In the genomic region with DNA sequence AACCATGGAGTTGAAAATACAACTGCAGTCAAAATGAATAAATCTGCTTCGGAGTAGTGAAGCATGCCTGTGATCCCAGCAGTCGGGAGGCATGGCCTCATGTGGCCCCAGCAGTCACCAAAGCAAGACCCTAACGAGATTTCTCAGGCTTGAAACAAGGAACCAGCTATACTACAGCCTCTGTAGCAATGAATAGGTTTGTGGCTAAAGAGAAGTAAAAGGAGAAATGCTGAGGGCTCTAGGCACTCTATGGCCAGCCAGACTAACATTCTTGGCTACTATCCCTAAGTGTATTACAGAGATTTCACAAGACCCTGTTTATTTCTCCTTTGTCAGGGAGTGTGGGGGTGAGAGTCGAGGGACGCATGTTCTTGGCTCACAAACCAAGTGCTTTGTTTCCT, we compare ENCODE assay signal across 12 mouse cellular contexts.
A peak's percentile ranks its signal among the peaks of the same experiment; 100 is the strongest.
DNase-seq lines count a peak whose midpoint lies in the region; ATAC-seq and TF ChIP-seq lines count a peak whose summit lies in the region.
"Had no signal": no experiment of that assay in that cellular context is flagged by ENCODE, and none has a peak within 500 bp of the region (broad histone marks: within the 10 kb centered on the region; RNA-seq: fewer than 3 reads in every experiment).

No protein-coding gene starts in this region.

- H3K4me3 ChIP-seq in lung, embryonic 15.5 days = no peak overlapping the region
- H3K4me3 ChIP-seq in gastrocnemius, adult 2 months = no peak overlapping the region
- H3K4me3 ChIP-seq: hindbrain, embryonic 13.5 days; neural tube, embryonic 12.5 days had no signal

- H3K27ac ChIP-seq in lung, embryonic 15.5 days = peak overlapping the region; percentile 85
- no peak overlapping the region for H3K27ac ChIP-seq in gastrocnemius, adult 2 months
- H3K27ac ChIP-seq: hindbrain, embryonic 13.5 days; neural tube, embryonic 12.5 days had no signal

- peak; percentile 95 for ATAC-seq in lung, embryonic 15.5 days (ENCODE audit: borderline replicate concordance, extremely low read depth, low FRiP score, low TSS enrichment)

- TF ChIP-seq CTCF in gastrocnemius, adult 2 months (IDR thresholded peaks at IDR 0.05) = no peak

- H3K27me3 ChIP-seq in lung, embryonic 15.5 days = no peaks in the 10 kb centered on the region
- H3K27me3 ChIP-seq: neural tube, embryonic 12.5 days had no signal

- 49% methylated on average over 5 of the region's 5 CpGs for WGBS in lung, embryonic 15.5 days

- no peak overlapping the region for H3K4me2 ChIP-seq in lung, embryonic 15.5 days
- H3K4me2 ChIP-seq: hindbrain, embryonic 13.5 days; neural tube, embryonic 12.5 days had no signal

- no peaks in the 10 kb centered on the region for H3K36me3 ChIP-seq in lung, embryonic 15.5 days
- H3K36me3 ChIP-seq: hindbrain, embryonic 13.5 days; neural tube, embryonic 12.5 days had no signal

- peak; percentile 24 for DNase-seq in adrenal gland, postnatal 10 days
- no peak for DNase-seq in adrenal gland, postnatal 4 days (ENCODE audit: low spot score in 2 of 2)
- peak; percentile 84 for DNase-seq in 3T3-L1 (ENCODE audit: low read depth, low spot score)
- peak; percentile 71 for DNase-seq in fibroblast of lung, adult 2 months (ENCODE audit: low read depth)
- DNase-seq in spleen, postnatal 10 days (ENCODE audit: low spot score in 2 of 2) = no peak
- no peak for DNase-seq in gastrocnemius, postnatal 25 days
- no peak for DNase-seq in gastrocnemius, adult 2 months
- DNase-seq: cerebellum, adult 11-12 months; right cerebral cortex, postnatal 4 days had no signal

- intact Hi-C loops in gastrocnemius, adult 2 months (cut with DNase I) = no loop called here

- peaks cover 12% of the 10 kb centered on the region; the same call in 1 of the 2 replicates for H3K4me1 ChIP-seq in lung, embryonic 15.5 days

- no peak overlapping the region for H3K9ac ChIP-seq in lung, embryonic 15.5 days
- H3K9ac ChIP-seq: hindbrain, embryonic 13.5 days; neural tube, embryonic 12.5 days had no signal

- H3K9me3 ChIP-seq in lung, embryonic 15.5 days = no peaks in the 10 kb centered on the region
- H3K9me3 ChIP-seq: hindbrain, embryonic 13.5 days; neural tube, embryonic 12.5 days had no signal

Comparison
In these comparisons a context has a peak if more than half of its experiments do, and no peak if none do; other contexts are left out.
1. DNase-seq: peak in adrenal gland, postnatal 10 days (single experiment), 3T3-L1 (single experiment) and fibroblast of lung, adult 2 months (single experiment); none in adrenal gland, postnatal 4 days (0 of 2), spleen, postnatal 10 days (0 of 2), gastrocnemius, postnatal 25 days (single experiment) and gastrocnemius, adult 2 months (single experiment).